Mouse (Mus musculus) brain, embryonic 14.5 days (tissue): ENCODE measurements around the gene 1700057G04Rik.

ENCODE experiments used
- CTCF ChIP-seq: fragments of 200-500 bp; IDR thresholded peaks from 2 replicates; pipeline ENCODE4 v1.5.1; 2012; ENCODE audit warnings: inconsistent platforms, mild to moderate bottlenecking, moderate library complexity, borderline replicate concordance; ENCODE audit not compliant: insufficient read depth, insufficient read length; ENCODE audit errors: extremely low read depth
- POLR2A ChIP-seq: fragments of 200-500 bp; IDR thresholded peaks from 2 replicates; pipeline ENCODE4 v1.6.1; 2012; ENCODE audit warnings: mild to moderate bottlenecking, inconsistent platforms, borderline replicate concordance; ENCODE audit not compliant: poor library complexity, insufficient read depth, insufficient read length, severe bottlenecking; ENCODE audit errors: extremely low read depth

DNA sequence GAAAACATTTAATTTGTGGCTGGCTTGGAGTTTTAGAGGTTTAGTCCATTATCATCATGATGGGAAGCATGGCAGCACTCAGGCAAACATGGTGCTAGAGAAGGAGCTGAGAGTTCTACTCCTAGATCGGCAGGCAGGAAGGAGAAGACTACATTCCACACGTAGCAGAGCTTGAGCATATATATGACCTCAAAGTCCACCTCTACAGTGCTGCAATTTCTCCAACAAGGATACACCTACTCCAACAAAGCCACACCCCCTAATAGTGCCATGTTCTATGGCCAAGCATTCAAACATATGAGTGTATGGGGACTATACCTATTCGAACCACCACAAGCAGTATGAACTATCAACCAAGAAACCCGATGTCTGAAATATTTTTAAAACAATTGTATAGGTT lies 22.2 kb downstream of the 1700057G04Rik start:
- no peak for TF ChIP-seq POLR2A
- no peak for TF ChIP-seq CTCF
